Mouse (Mus musculus) left cerebral cortex, postnatal 25 days (tissue): ENCODE data around the gene Sh3d21. TPM values are rescaled to one million over a fixed set of nuclear protein-coding genes. Genes with fewer than 3 reads are reported as not detected.

ENCODE experiments used
- DNase-seq, 2 experiments: peaks; one replicate each; pipeline ENCODE4 v3.0.0; 2022; ENCODE audit warnings: low spot score in 2 of 2, mixed read lengths in 1 of 2
- intact Hi-C: fragments of 180-260 bp; cut with DNase I; formaldehyde crosslinking; loops from one replicate; pipeline ENCODE4 v1.15.1; 2025
- total RNA-seq, 2 experiments: library from RNA; stranded (reverse); gene quantifications; 2 replicates each; pipeline ENCODE4 v1.2.3; 2021

Gene Sh3d21
- total RNA-seq, 2 experiments from 2014 or later, result 0.27 to 0.69 TPM

DNA sequence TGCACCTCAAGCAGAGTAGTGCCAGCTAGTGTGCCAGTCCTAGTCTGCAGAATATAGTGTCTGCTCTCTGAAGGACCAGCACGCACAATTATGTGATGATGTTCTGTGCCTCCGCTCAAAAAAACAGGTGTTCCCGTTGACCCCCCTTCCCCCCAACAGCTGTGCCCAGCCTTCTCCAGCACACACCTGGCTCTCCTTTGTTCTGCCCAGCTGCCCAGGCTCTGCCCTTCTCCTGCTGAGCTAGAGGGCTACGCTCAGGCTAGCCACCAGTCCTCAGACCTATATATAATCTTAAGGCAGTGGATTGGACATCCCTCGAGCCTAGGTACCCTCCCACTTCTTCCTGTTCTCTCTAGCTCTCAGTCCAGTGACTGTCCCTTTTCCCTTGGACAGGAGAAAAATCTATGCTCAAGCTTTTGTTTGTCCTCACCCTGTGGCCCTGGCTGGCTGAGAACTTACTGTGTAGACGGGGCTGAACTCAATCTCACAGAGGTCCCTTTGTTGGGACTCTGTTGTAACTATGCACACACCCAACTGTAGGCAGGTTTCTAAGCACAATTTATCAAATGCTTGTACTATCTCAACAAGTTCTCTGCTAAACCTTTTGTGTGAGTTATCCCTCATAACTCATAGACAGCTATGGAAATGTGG, 47.3 kb downstream of the Sh3d21 start:
- intact Hi-C loops, result no loop called here
- no peak for DNase-seq

GRCm38 (mm10) chr4:126115411-126115810, 47.9 kb downstream of the Sh3d21 start:
- DNase-seq, result no peak
- intact Hi-C loops, result no loop called here

DNA sequence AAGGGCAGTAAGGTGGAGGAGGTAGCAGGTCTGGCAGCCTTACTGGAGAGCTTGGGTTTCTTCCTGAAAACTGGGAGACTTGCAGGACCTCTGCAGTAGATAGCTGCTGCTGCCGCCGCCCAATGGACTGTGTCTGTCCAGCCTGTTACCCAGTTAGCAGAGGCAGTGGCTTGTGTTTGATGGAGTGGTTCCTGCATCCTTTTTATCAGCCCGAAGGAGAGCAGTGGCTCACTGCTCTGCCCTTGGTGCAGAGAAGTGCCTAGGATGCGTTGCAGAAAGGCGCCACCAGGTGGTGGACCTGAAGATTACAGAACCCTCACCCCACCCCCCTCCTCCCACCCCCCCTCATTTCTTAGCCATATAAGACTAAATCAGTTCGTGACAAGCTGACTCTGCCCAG, 49.3 kb downstream of the Sh3d21 start:
- peak in 1 of 2 experiments; percentile 38 for DNase-seq
- intact Hi-C loops, result loop anchor here (1.0 kb wide), 1 partner anchor 28 kb away; no protein-coding TSS in a partner anchor

DNA sequence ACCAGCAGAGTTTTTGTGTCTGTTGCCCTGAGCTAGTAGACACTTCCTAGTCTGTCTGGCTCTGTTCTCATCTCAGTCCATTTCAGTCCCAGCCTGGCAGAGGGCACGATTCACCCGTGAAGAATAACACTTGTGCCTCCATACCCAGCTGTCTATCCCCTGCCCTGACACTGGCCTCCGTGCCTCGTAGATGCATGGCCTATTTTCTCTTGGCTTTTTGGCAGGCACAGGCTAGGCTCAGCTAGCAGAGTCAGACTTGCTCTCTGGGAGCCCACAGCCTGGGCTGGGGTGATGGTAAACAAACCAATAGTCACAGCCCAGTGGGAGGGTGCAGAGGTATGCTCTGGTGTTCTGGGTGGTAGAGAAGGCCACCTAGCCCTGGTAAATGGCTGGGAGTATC, 50.0 kb downstream of the Sh3d21 start:
- no peak for DNase-seq
- intact Hi-C loops, result no loop called here

DNA sequence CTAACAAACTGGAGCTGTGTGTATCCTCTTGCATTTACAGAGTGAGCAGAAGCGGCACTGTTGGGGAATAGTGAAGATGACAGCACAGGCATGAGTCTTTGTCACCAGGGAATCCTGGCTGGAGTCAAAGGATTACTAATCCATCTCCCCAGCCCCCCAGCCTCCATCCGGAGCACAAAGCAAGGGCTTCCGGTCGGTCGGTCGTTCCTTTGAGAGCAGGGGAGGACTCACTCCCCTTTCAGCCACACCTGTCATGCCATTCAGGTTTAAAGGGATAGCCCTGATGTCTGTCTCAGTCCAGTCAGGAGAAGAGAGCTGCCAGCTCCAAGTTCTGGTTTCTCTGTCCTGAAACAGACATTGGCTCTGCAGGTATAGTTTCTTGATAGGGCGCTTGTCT, 52.1 kb downstream of the Sh3d21 start:
- intact Hi-C loops, result no loop called here
- DNase-seq, result no peak

- DNase-seq, result peak; percentile 74 to 92
- intact Hi-C loops, result no loop called here
These were observed 52.7 kb downstream of the Sh3d21 start for GRCm38 (mm10) chr4:126110374-126111152.

GRCm38 (mm10) chr4:126109613-126110373, 53.5 kb downstream of the Sh3d21 start:
- intact Hi-C loops, result no loop called here
- peak in 1 of 2 experiments; percentile 39 for DNase-seq

DNA sequence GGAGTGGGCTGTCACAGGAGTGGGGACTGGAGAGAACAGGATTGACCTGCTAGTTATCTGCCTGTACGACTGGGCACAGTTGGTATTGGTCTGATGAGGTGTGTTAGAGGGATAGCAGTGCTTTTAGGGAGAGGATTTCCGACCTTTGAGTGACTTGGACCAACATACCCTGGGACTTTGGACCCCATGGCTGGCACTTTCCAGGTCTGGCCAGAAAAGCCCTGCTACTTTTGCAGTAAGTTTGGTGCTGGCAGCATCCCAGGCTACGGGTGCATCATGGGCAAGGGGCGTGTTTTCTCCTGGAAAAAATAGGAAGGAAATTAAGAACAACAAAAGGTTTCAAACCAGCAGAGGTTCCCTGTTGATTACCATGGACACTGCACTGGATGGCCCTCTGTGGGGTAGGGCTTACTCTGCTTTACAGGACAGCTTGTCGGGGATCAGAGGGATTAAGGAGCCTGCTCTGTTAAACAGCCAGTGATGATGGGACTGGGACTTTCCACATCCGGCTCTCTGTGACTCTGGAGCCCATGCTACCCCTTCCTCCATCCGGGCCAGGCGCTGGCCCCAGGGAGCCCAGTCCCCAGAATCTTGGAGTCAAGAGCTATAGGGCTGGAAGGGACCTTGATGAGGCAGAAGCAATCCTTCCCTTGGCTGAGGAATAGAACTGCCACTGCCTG, 55.1 kb downstream of the Sh3d21 start:
- no peak for DNase-seq
- intact Hi-C loops, result no loop called here

DNA sequence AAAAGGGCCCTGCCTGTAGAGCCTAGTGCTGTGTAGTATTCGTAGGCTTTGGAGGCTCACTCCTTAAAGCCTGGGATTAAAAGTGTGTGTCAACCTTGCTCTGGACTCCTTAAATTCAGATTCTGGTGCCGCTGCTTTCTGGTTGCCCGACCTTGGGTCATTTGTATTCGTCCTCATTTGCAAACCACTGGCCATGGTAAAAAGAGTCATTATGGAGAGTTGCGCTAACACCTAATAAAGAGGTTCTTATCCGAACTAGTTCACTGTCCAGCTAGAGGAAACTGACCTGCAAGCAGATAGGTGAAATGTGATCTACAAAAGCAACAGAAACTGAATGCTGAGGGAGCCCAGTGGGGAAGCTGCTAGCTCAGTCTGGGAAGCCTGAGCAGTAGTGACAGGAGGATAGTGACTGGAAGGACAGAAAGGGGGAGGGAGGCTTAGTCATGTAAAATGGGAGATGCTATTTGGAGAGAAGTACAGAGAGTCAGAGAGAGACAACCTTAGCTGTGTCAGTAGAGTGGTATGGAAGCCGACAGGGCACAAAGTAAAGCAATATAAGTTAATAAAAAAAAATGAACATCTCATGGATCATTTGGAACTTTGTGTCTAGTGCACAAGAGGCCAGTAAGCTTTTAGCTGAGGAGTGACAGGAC, 58.0 kb downstream of the Sh3d21 start:
- intact Hi-C loops, result no loop called here
- DNase-seq, result peak in 1 of 2 experiments; percentile 59

DNA sequence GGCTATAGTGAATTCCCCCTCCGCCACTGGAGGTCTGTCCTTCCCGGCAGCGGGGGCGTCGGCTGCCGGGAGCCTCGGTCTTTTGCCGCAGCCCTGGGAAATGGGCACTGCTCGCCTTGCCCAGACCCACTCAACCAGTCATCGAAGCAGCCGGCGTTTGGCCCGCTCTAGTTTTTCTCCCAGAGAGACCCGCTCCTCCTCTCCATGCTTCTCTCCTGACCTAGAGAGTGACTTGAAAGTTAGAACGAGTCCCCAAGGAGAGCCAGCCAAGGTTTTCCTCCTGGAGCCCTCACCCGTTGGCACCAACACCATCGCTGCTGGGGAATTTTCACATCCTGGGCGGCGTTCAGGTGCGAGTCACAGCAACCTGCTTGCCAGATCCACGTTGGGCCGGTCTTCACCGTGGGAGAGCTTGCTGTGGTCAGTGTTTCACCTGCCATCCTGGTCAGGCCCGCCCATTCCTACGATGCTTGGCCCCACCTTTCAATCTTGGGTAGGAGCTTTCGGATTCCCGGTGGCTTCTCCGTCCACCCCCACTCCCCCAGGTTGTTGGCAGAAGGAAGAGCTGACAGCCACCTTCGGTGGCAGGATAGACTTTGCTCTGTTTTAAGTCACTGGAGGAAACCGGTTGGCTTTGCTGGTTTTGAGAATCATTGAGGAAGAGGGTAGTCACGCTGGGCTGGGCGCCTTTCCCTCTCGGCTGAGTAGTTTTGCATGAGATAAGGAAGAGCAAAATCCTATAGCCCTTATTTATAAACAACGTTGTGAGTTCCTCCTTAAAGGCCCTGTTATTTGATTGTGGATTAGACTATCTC, 58.8 kb downstream of the Sh3d21 start:
- DNase-seq, result peak; percentile 28 to 49
- intact Hi-C loops, result loop anchor here (5.0 kb wide), 1 partner anchor 153 kb away; the partner anchor contains the start of gene Map7d1

DNA sequence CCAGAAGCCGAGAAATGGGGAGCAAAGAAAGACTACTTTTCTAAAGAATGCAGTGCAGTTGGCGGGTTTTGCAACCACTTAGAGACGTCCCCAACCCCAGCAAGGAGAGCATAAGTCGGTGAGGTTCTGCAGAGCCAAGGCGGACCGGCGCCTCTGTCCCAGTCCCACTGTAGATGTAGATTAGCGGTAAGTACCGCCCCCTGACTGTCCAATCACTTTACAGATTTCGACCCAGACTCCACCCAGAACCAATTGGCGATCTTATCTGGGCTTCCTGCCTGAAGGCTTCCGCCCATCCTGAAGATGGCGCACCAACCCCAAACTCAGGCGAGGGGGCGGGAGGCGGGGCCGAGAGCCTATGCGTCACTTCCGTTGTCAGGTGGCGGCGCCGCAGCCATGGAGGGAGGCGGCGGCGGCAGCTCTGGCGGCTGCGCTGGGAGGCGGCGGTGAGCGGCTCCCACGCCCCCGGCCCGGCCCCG, 59.7 kb downstream of the Sh3d21 start, which contains the start of gene Stk40:
Stk40 (plus strand) TSS at position 368 of the 479 bp plus-strand sequence.
- intact Hi-C loops, result loop anchor here (2.0 to 5.0 kb wide), 2 partner anchors 15 to 154 kb away; partner anchors contain the start of gene Map7d1
- peak; percentile 94 to 98 for DNase-seq

GRCm38 (mm10) chr4:126103057-126103581, 60.2 kb downstream of the Sh3d21 start:
- DNase-seq, result peak; percentile 79 to 94
- intact Hi-C loops, result loop anchor here (2.0 to 5.0 kb wide), 2 partner anchors 16 to 154 kb away; partner anchors contain the start of gene Map7d1

DNA sequence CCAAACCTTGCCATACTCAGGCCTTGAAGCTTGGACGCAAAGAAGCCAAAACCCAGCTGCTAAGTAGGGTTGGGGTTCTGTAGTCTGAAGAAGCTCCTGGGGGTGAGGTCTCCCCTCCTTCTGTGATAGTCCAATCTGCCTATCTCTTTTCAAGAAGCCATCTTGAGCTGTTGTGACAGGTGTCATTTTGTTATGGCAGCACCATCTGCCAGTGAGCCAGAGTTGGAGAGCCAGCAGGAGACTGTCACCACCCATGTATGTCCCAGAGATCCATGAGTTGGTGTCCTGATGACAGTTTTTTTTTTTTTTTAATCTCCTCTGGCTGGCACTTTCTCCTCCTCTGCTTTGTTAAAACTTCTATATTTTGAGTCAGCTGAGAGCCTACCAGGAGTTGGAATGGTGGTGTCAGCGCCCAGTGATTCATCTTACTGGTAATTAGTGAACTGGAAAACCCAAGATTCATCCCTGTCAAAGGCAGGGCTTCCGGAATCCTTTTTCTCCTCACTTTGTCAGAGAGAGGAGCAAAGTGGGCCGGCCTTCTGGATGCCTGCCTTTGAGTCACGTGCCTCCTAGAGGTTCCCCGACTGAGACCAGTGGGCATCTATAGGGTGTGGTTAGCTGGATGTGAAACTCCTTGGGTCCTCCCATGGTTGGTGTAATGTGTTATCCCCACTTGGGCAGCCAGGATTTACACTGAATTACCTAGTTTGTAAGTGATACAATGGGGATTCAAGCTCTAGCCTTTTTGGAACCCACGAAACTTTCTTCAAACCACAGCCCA, 61.0 kb downstream of the Sh3d21 start:
- intact Hi-C loops, result loop anchor here (2.0 to 5.0 kb wide), 2 partner anchors 17 to 155 kb away; partner anchors contain the start of gene Map7d1
- peak in 1 of 2 experiments; percentile 81 for DNase-seq

GRCm38 (mm10) chr4:126100764-126101163, 62.5 kb downstream of the Sh3d21 start:
- no peak for DNase-seq
- intact Hi-C loops, result loop anchor here (5.0 kb wide), 1 partner anchor 157 kb away; the partner anchor contains the start of gene Map7d1
